Mouse (Mus musculus): ENCODE measurements around the gene Coro7.

DNA sequence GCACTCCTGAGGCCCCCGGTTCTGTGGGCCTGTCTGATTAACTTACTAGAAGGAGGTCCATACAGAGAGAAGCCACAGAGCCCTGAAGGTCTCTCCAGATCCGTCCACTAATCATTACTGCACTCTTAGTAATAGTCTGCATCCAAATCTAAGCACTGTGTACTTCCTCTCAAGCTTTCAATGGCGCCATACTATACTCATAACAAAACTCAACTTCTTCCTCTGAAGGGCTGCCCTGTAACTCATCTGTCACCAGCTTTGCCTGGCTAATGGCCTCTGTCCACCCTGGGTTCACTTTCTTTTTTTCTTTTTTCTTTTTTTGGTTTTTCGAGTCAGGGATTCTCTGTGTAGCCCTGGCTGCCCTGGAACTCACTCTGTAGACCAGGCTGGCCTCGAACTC lies 1.5 kb downstream of the Coro7 start:
- TF ChIP-seq GATA1 (IDR thresholded peaks at IDR 0.05; ENCODE audit: borderline replicate concordance, low read length) = no peak
- TF ChIP-seq FLI1 (IDR thresholded peaks at IDR 0.05; ENCODE audit: low read length) = no peak
